Mouse (Mus musculus) pancreas, adult 10 weeks (tissue): ENCODE measurements around the gene Eno3. TPM values are rescaled to one million over a fixed set of nuclear protein-coding genes. Genes with fewer than 3 reads are reported as not detected.

Source experiments
- polyA plus RNA-seq: library from polyadenylated mRNA; stranded (reverse); fragments of 350-450 nt; fragmentation: Illumina TruSeq; extraction: RNeasy Lipid Tissue Mini Kit (QIAGEN cat#74804); gene quantifications from one replicate; pipeline ENCODE4 v1.2.3, GENCODE M21; 2015; ENCODE audit warnings: low read depth, low replicate concordance; ENCODE audit not compliant: insufficient read depth

The Eno3 gene
- polyA plus RNA-seq: 16.0 TPM

GRCm38 (mm10) chr11:70656964-70657363 lies at the start of gene Eno3:
TSS of gene Eno3 (plus strand) at chr11:70657202.

GRCm38 (mm10) chr11:70615516-70616093 lies 41.4 kb upstream of the Eno3 start, which contains the start of gene 4930544D05Rik:
TSS of gene 4930544D05Rik (plus strand) at chr11:70615848.

GRCm38 (mm10) chr11:70619101-70619500 lies 37.9 kb upstream of the Eno3 start, which contains the start of gene Chrne:
TSS of gene Chrne (minus strand) at chr11:70619216.

GRCm38 (mm10) chr11:70638714-70639278 lies 18.2 kb upstream of the Eno3 start, which contains the start of gene Gp1ba:
TSS of gene Gp1ba (plus strand) at chr11:70639122.

GRCm38 (mm10) chr11:70646691-70647650 lies 10.0 kb upstream of the Eno3 start, which contains the start of the genes Rnf167 and Slc25a11:
TSS of gene Rnf167 (plus strand) at chr11:70647235.
TSS of gene Slc25a11 (minus strand) at chr11:70647479.

GRCm38 (mm10) chr11:70654198-70654922 lies 2.6 kb upstream of the Eno3 start, which contains the start of gene Pfn1:
TSS of gene Pfn1 (minus strand) at chr11:70654644.

GRCm38 (mm10) chr11:70668771-70669505 lies 11.9 kb downstream of the Eno3 start, which contains the start of gene Spag7:
TSS of gene Spag7 (minus strand) at chr11:70669416.

GRCm38 (mm10) chr11:70687601-70688199 lies 30.7 kb downstream of the Eno3 start, which contains the start of gene Camta2:
TSS of gene Camta2 (minus strand) at chr11:70688105.

GRCm38 (mm10) chr11:70699722-70700556 lies 42.9 kb downstream of the Eno3 start, which contains the start of the genes Inca1 and Kif1c:
TSS of gene Inca1 (minus strand) at chr11:70700155.
TSS of gene Kif1c (plus strand) at chr11:70700548.

Other genes starting within 250 kb of the Eno3 start
- gene Pelp1, start 247.2 kb upstream of the Eno3 start, polyA plus RNA-seq: 4.6 TPM
- 29.3 TPM for gene Arrb2, start 224.6 kb upstream of the Eno3 start, polyA plus RNA-seq
- 6.4 TPM for gene Med11, start 205.3 kb upstream of the Eno3 start, polyA plus RNA-seq
- 0.70 TPM for gene Zmynd15, start 197.8 kb upstream of the Eno3 start, polyA plus RNA-seq
- gene Cxcl16, start 197.2 kb upstream of the Eno3 start, polyA plus RNA-seq: 4.3 TPM
- 0.89 TPM for gene Tm4sf5, start 152.0 kb upstream of the Eno3 start, polyA plus RNA-seq
- not detected for gene Vmo1, start 142.6 kb upstream of the Eno3 start, polyA plus RNA-seq
- not detected for gene Gltpd2, start 138.0 kb upstream of the Eno3 start, polyA plus RNA-seq
- gene Psmb6, start 131.8 kb upstream of the Eno3 start, polyA plus RNA-seq: 69.1 TPM
- not detected for gene Gm40193, start 124.3 kb upstream of the Eno3 start, polyA plus RNA-seq
- 6.0 TPM for gene Pld2, start 117.1 kb upstream of the Eno3 start, polyA plus RNA-seq
- 17.6 TPM for gene Mink1, start 94.3 kb upstream of the Eno3 start, polyA plus RNA-seq
- gene 4930544D05Rik, start 41.4 kb upstream of the Eno3 start, polyA plus RNA-seq: not detected
- gene Chrne, start 38.0 kb upstream of the Eno3 start, polyA plus RNA-seq: not detected
- gene Gp1ba, start 18.1 kb upstream of the Eno3 start, polyA plus RNA-seq: not detected
- gene Rnf167, start 10.0 kb upstream of the Eno3 start, polyA plus RNA-seq: 37.6 TPM
- gene Slc25a11, start 9.7 kb upstream of the Eno3 start, polyA plus RNA-seq: 17.3 TPM
- 118 TPM for gene Pfn1, start 2.6 kb upstream of the Eno3 start, polyA plus RNA-seq
- gene Spag7, start 12.2 kb downstream of the Eno3 start, polyA plus RNA-seq: 17.9 TPM
- gene Camta2, start 30.9 kb downstream of the Eno3 start, polyA plus RNA-seq: 9.5 TPM
- 2.5 TPM for gene Inca1, start 43.0 kb downstream of the Eno3 start, polyA plus RNA-seq
- gene Kif1c, start 43.3 kb downstream of the Eno3 start, polyA plus RNA-seq: 13.3 TPM
- 1.4 TPM for gene Zfp3, start 107.0 kb downstream of the Eno3 start, polyA plus RNA-seq
- not detected for gene Scimp, start 155.4 kb downstream of the Eno3 start, polyA plus RNA-seq
- gene Rabep1, start 187.6 kb downstream of the Eno3 start, polyA plus RNA-seq: 5.0 TPM